Mouse (Mus musculus) layer of hippocampus, adult 2 months (tissue): ENCODE measurements around the gene Fam53a. TPM values are rescaled to one million over a fixed set of nuclear protein-coding genes. Genes with fewer than 3 reads are reported as not detected.

Experiments
- DNase-seq, 2 experiments: peaks; one replicate each; pipeline ENCODE4 v3.0.0; 2022; ENCODE audit warnings: low spot score in 2 of 2
- H3K27ac ChIP-seq: fragments of 200-600 bp; 2 replicates; pipeline ENCODE4 v1.8.1; 2022
- H3K4me3 ChIP-seq: fragments of 200-600 bp; 2 replicates; pipeline ENCODE4 v1.8.1; 2022; ENCODE audit warnings: mild to moderate bottlenecking
- CTCF ChIP-seq: fragments of 200-600 bp; conservative IDR thresholded peaks from 2 replicates; pipeline ENCODE4 v1.8.1; 2022; ENCODE audit warnings: antibody characterized with exemption, mild to moderate bottlenecking, moderate library complexity
- long read RNA-seq, 2 experiments: library from polyadenylated mRNA; stranded (forward); transcript quantifications; one replicate each; pipeline ENCODE4 v2.0.0; 2021; ENCODE audit warnings: borderline mapping rate in 2 of 2
- total RNA-seq, 2 experiments: library from RNA; stranded (reverse); gene quantifications; 2 replicates each; pipeline ENCODE4 v1.2.3; 2021

Fam53a gene
- 10 to 100 TPM; 25.2 to 29.5 TPM for total RNA-seq
- long read RNA-seq, experiment 1, transcript Fam53a-202 (6 exons, 2,009 nt), result major isoform, 21 of 37 reads
- long read RNA-seq, experiment 1, transcript Fam53a-201 (5 exons, 2,346 nt), result minor isoform, 7 of 37 reads
- long read RNA-seq, experiment 1, partial matches to known transcripts, result 0 of 37 reads
- long read RNA-seq, experiment 1, other reads (novel, unspliced or antisense), result 9 of 37 reads
- long read RNA-seq, experiment 2, transcript Fam53a-201 (5 exons, 2,346 nt), result minor isoform, 5 of 65 reads
- long read RNA-seq, experiment 2, transcript Fam53a-202 (6 exons, 2,009 nt), result major isoform, 38 of 65 reads
- long read RNA-seq, experiment 2, partial matches to known transcripts, result 4 of 65 reads
- long read RNA-seq, experiment 2, other reads (novel, unspliced or antisense), result 16 of 65 reads

DNA sequence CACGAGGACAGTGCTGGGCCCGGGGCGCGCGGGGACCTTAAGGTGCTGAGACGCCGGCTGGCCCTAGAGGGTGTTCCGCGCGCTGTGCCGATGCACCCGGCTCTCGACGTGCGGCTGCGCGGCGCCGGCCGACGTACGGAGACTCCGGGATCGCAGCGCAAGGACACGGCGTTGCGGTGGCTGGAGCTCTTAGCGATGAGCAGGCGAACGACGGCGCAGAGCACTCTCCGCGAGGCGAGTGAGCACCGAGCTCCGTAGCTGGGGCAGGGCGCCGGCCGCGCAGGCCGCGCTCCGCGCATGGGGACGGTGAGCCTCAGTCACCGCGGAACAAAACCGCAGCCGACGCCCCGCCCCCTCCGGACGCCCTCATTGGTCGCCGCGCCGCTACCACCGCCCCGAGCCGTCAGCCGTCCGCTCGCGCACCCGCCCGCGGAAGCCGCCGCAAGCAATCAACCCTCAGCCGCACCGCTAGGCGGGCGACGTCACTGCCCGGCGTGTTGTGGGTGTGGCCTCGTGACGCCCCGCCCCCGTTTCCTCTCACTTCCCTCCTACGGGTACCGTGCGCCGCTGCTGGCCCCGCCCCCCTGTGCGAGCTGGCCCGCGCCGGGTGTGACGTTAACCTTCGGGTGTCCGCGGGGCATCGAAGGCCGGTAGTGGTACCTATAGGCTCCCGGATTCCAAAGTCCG lies at the start of gene Fam53a, which contains the start of gene Gm9903:
TSS of gene Fam53a (minus strand) at position 335 of the 687 bp plus-strand sequence.
TSS of gene Gm9903 (plus strand) at position 625 of the 687 bp plus-strand sequence.
- H3K27ac ChIP-seq, result peak within 1 kb of the TSS; percentile 95
- peak; percentile 55 for TF ChIP-seq CTCF
- DNase-seq, result peak; percentile 99 to 100
- H3K4me3 ChIP-seq, result peak within 1 kb of the TSS; percentile 73

DNA sequence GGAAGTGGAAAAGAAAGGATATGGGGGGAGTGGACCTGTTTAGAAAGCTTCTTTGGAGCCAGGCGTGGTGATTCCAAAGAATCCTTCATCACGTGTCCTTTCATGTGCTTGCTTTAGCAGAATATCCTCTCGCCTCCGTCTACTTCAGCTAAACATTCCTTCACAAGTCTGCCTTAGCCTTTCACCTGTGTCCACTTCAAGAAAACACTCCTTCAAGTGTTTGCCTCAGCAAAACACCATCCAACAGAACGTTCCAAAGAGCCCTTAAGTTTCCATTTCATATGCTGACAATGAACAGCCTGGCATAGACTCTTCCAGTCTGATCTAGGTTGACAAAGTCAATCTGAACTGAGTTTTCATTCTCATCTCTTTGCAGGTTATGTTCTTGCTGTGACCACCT lies 48.8 kb upstream of the Fam53a start:
- no peak for DNase-seq
- Histone ChIP-seq H3K4me3 (no peak overlapping the region), H3K27ac (no peak overlapping the region)
- TF ChIP-seq CTCF, result no peak

DNA sequence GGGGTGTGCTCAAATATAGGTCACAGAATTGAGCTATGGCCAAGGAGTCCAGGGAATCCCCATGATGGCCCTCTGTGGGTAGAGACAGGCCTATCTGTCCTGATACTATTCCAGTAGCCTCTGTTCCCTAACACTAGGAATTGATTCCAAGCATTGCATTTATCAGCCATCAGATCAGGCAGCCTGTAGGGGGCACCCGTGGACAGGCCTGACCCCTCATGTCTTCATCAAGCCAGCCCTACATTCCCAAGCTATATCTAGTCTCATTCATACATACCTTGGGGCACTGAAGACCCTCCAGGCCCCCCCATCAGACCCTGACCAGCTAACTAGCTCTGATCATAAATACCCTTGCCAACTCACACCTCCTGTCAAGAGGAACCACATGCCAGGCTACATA lies 46.5 kb upstream of the Fam53a start:
- DNase-seq, result peak; percentile 58 to 63
- Histone ChIP-seq H3K27ac (no peak overlapping the region), H3K4me3 (no peak overlapping the region)
- peak; percentile 89 for TF ChIP-seq CTCF

DNA sequence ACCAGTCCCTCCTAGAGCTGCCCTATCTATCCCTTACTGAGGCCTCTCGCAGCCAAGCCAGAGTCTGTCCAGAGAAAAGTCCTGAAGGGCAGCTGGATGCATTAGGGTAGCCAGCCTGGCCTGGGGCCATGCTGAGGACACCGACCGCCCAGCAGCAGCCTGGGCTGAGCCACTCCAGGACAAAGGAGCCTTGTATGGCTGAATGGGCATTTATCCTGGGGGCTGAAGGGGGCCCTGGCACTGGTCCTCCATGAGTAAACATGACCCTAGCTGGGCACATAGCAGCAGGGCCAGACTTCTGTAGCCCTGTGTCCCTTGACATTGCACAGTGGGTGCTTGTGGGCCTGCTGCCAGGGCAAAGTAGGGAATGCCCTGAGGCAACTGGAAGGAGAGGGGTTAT lies 45.0 kb upstream of the Fam53a start:
- no peak for TF ChIP-seq CTCF
- peak overlapping the region; percentile 54; the same call in 1 of the 2 replicates for H3K27ac ChIP-seq
- H3K4me3 ChIP-seq, result no peak overlapping the region
- peak; percentile 56 to 61 for DNase-seq

DNA sequence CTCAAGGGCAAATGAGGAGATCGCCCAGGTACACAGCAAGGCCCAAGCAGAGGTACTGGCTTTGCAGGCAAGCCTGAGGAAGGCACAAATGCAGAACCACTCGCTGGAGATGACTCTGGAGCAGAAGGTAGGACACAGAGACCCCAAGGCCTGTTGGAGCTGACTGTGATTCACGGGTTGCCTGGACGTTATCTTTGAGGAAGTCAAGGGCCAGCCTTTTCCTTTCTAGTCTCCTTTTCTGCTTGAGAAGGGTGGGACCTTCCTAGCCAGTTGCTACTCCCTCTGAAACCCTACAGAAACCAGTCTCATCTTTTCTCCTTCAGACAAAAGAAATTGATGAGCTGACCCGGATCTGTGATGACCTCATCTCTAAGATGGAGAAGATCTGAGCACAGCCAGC lies 42.2 kb upstream of the Fam53a start:
- no peak for TF ChIP-seq CTCF
- H3K4me3 ChIP-seq, result no peak overlapping the region
- no peak for DNase-seq
- H3K27ac ChIP-seq, result no peak overlapping the region

DNA sequence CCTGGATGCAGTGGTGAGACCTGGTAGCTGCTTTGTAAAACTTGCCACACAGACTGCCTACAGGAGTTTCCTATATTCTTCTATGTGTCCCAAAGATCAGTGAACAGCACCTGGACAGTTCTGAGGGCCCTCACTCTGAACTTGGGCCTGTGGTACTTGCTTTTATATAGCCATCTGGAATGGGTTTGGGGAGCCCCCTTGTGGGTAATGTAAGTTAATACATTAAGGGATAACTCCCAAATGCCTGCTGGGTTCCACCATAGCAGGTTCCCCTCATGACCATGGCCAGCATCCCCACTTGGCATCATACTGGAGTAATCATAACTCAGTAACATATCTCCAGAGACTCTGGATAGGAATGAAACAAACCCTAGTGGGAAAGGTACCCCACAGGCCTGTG lies 38.8 kb upstream of the Fam53a start:
- no peak for DNase-seq
- Histone ChIP-seq H3K4me3 (no peak overlapping the region), H3K27ac (no peak overlapping the region)
- TF ChIP-seq CTCF, result peak; percentile 81

DNA sequence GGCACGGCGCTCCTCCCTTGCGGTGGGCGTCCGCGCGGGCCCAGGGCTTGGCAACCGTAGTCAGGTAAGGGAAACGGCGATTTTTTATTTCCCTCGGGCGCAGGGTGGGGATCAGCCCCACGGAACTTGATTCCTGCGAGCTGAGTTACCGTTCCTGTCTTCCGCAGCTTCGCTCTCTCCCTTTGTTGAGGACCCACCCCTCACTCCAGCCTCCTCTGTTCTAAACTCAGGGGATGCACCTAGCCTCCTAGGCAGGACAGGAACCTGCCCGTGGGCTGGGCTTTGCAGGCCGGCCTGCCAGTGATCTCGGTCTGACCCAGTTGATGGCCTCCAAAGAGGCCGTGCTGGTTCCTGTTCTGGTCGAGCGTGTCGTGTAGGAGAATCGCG lies 29.2 kb upstream of the Fam53a start:
- Histone ChIP-seq H3K4me3 (peak overlapping the region; percentile 84), H3K27ac (no peak overlapping the region)
- no peak for DNase-seq
- TF ChIP-seq CTCF, result no peak

DNA sequence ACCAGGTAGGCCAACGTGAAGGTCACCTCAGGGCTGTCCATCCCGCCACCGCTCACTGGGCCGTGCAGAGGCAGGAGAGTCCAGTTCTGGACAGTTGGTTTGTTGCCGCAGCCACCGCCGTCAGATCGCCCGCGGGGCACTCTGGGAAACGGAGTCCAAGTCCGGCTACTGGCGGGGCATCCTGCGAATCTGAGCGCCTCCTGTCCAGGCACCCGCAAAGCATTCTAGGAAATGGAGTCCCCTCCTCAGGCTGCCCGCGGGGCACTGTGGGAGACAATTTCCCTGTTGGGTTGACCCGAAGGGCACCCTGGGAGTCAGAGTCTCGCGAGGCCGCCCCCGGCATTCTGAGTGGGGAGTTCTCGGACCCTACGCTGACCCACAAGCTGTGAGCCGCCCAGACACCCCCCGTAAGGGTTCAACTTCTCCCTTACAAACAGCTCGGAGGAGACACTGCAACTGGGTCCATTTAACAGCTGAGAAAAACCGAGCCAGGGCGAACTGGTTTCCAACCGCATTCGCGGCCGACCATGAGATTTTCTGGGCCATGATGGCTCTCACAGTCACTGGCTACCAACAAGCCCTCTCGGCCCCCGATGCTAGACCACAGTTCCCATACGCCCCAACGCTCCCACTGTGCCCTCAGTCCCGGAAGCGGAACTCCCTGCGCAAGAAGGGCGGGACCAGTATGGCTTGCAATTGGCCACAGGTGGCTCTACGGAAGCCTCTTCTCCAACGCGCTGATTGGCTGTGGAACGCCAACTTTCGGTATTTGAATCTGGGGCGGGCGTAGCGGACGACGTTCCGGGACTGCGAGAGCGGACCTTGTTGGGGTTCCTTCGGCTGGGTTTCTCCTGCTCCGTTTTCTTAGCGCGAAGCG lies 28.6 kb upstream of the Fam53a start, which contains the start of the genes Tacc3 and Tmem129:
TSS of gene Tacc3 (plus strand) at position 342 of the 877 bp plus-strand sequence.
TSS of gene Tmem129 (minus strand) at position 630 of the 877 bp plus-strand sequence.
- H3K4me3 ChIP-seq, result peak within 1 kb of the TSS; percentile 84
- peak; percentile 11 for TF ChIP-seq CTCF
- peak; percentile 97 to 99 for DNase-seq
- peak within 1 kb of the TSS; percentile 99 for H3K27ac ChIP-seq

DNA sequence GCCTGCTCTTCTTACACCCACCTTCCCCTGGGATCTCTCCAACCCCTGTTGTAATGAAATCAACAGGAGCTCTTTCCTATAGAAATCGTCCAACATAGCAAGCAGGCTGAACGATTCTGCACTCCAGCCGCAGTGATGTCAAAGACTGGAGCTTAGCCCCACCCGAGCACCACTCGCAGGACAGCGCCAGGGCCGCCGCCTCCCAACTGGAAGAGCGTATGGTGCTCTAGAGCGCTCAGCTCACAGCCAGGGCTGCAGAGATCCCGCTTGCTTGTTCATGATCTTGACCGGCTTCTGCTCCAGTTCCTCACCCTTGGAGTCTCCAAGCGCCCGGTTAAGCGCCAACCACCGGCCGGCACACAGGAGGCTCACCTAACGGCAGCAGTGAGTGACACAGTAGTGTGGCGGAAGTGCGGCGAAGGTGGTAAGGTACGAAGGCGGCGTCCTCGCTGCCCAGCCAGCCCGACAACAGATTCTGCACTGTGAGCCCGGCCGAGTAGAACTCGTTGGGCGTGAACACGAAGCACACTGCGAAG lies 27.9 kb upstream of the Fam53a start:
- no peak; the same call in 1 of the 2 replicates for TF ChIP-seq CTCF
- H3K4me3 ChIP-seq, result peak overlapping the region; percentile 84
- peak in 1 of 2 experiments; percentile 33 for DNase-seq
- H3K27ac ChIP-seq, result peak overlapping the region; percentile 99

DNA sequence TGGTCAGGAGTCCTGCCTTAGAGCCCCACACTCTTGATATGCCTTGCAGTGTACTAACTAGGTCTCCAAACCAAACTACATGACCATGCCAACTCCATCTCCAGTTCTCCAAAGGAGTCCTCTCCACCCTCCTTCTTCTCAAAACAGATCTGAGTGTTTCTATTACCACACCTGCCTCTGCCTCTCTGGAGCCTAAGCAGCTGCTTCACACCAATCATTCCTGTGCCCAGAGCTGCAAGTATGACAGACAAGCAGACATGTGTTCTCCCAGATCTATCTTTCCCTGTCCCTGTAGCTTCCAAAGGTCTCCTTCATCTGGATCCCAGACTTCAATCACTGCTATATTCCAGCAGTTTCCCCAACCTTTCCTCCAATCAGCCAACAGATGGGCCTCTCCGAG lies 27.3 kb upstream of the Fam53a start:
- Histone ChIP-seq H3K27ac (peak overlapping the region; percentile 99), H3K4me3 (peak overlapping the region; percentile 84)
- TF ChIP-seq CTCF, result no peak
- no peak for DNase-seq

DNA sequence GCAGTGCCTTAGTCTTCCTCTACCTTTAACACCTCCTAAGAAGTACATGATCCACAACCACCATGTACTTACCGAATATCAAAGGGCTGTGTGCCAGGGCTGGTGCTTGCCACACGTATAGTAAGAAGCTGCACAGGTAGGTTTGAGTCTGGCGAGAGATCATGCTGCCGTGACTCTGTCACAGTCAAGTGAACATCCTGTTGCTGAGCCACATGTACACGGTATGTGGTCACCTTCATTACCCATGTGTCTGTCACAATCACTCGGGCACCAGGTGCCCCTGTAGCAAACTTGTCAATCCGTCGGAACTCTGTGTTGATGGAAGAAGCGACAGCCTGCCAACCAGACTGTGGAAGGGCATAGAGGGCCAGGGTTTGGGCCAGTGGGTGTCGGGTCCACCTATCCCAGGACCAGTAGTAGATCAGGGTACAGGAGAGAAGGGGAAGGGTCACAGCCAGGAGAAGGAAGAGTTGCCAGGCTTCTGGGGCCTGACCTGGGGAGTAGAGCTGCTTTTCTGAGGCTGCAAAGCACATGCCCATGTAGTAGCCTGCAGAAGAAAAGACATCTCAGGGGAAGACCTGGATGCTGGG lies 25.9 kb upstream of the Fam53a start:
- Histone ChIP-seq H3K4me3 (no peak overlapping the region), H3K27ac (0 out of 2 replicates have a peak overlapping the region, but pooled peaks have one; percentile 18)
- no peak for DNase-seq
- no peak for TF ChIP-seq CTCF

DNA sequence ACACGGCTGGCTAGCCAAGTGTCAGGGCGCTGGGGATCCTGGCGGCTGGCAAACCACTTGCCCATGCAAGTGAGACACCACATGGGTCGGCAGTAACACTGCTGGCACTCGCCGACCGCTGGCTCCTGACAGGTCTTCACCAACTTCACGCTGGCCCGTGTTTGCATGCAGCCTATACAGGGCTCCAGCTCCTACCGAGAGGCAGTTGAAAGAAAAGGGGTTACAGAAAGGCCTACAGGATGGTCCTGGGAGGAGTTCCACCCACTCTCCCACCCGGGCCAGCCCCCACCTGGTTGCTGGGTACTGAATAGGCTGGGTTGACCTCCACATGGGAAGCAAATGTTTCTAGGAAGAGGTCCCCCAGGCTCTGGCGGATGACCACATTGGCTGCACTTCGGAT lies 25.0 kb upstream of the Fam53a start:
- DNase-seq, result no peak
- TF ChIP-seq CTCF, result no peak

More for the DNA sequence above, 25.0 kb upstream of the Fam53a start:
- Histone ChIP-seq H3K4me3 (no peak overlapping the region), H3K27ac (no peak overlapping the region)
